Mouse (Mus musculus) brain, embryonic 14.5 days (tissue): ENCODE data around the gene Fhad1.

ENCODE experiments used
- CTCF ChIP-seq: fragments of 200-500 bp; IDR thresholded peaks from 2 replicates; pipeline ENCODE4 v1.5.1; 2012; ENCODE audit warnings: inconsistent platforms, mild to moderate bottlenecking, moderate library complexity, borderline replicate concordance; ENCODE audit not compliant: insufficient read depth, insufficient read length; ENCODE audit errors: extremely low read depth
- POLR2A ChIP-seq: fragments of 200-500 bp; IDR thresholded peaks from 2 replicates; pipeline ENCODE4 v1.6.1; 2012; ENCODE audit warnings: mild to moderate bottlenecking, inconsistent platforms, borderline replicate concordance; ENCODE audit not compliant: poor library complexity, insufficient read depth, insufficient read length, severe bottlenecking; ENCODE audit errors: extremely low read depth

GRCm38 (mm10) chr4:141900421-141900820 is 114.5 kb downstream of the Fhad1 start:
- TF ChIP-seq POLR2A (no peak), CTCF (no peak)
